Mouse (Mus musculus) frontal cortex, postnatal 14 days (tissue): Measurements from ENCODE around the gene Spns2.
"Not testable (repeated sequence)": the region's sequence is repeated elsewhere in the genome, so short reads cannot be mapped to it uniquely, and the experiment has no call there.

ENCODE experiments used
- DNase-seq, 2 experiments: peaks; one replicate each; pipeline ENCODE4 v3.0.0; 2022; ENCODE audit warnings: low spot score in 2 of 2

Gene Spns2

GRCm38 (mm10) chr11:72436756-72437650 is 52.7 kb downstream of the Spns2 start:
- no peak for DNase-seq

GRCm38 (mm10) chr11:72436271-72436670 is 53.4 kb downstream of the Spns2 start:
- DNase-seq, result no peak

- DNase-seq, result no peak
Measured at GRCm38 (mm10) chr11:72435694-72436045, 54.0 kb downstream of the Spns2 start.

- no peak for DNase-seq
Measured at GRCm38 (mm10) chr11:72434963-72435693, 54.6 kb downstream of the Spns2 start, which contains the start of gene Ggt6. Gene Ggt6 (plus strand): TSS chr11:72435526.

- DNase-seq, result not testable (repeated sequence)
Measured at GRCm38 (mm10) chr11:72430311-72431068, 59.2 kb downstream of the Spns2 start.

GRCm38 (mm10) chr11:72429288-72429690 is 60.4 kb downstream of the Spns2 start:
- DNase-seq, result peak in 1 of 2 experiments; percentile 61

GRCm38 (mm10) chr11:72428694-72429093 is 61.0 kb downstream of the Spns2 start:
- peak in 1 of 2 experiments; percentile 60 for DNase-seq

GRCm38 (mm10) chr11:72426884-72427283 is 62.8 kb downstream of the Spns2 start:
- DNase-seq, result no peak

GRCm38 (mm10) chr11:72425201-72425600 is 64.5 kb downstream of the Spns2 start:
- DNase-seq, result no peak

- no peak for DNase-seq
Measured at GRCm38 (mm10) chr11:72423686-72424085, 66.0 kb downstream of the Spns2 start.

GRCm38 (mm10) chr11:72421518-72422278 is 68.0 kb downstream of the Spns2 start:
- no peak for DNase-seq

GRCm38 (mm10) chr11:72420460-72421122 is 69.1 kb downstream of the Spns2 start:
- no peak for DNase-seq

GRCm38 (mm10) chr11:72419006-72419405 is 70.7 kb downstream of the Spns2 start:
- DNase-seq, result no peak

GRCm38 (mm10) chr11:72418227-72418626 is 71.5 kb downstream of the Spns2 start:
- DNase-seq, result no peak

GRCm38 (mm10) chr11:72417376-72417775 is 72.3 kb downstream of the Spns2 start:
- DNase-seq, result no peak

- no peak for DNase-seq
Measured at GRCm38 (mm10) chr11:72416666-72417065, 73.0 kb downstream of the Spns2 start.

- DNase-seq, result no peak
Measured at GRCm38 (mm10) chr11:72415155-72415554, 74.5 kb downstream of the Spns2 start.

GRCm38 (mm10) chr11:72413601-72414190 is 76.0 kb downstream of the Spns2 start:
- DNase-seq, result no peak

- no peak for DNase-seq
Measured at GRCm38 (mm10) chr11:72413016-72413415, 76.7 kb downstream of the Spns2 start.

- no peak for DNase-seq
Measured at GRCm38 (mm10) chr11:72411945-72412344, 77.8 kb downstream of the Spns2 start.
